Mouse (Mus musculus) liver, embryonic 14.5 days (tissue): ENCODE measurements around the gene Pmepa1.

Source experiments
- CTCF ChIP-seq: IDR thresholded peaks from 2 replicates; pipeline ENCODE4 v1.5.1; 2016; ENCODE audit warnings: antibody characterized with exemption, low read depth, control low read depth
- EP300 ChIP-seq: IDR thresholded peaks from 2 replicates; pipeline ENCODE4 v1.6.1; 2016; ENCODE audit warnings: antibody characterized with exemption, low read depth

DNA sequence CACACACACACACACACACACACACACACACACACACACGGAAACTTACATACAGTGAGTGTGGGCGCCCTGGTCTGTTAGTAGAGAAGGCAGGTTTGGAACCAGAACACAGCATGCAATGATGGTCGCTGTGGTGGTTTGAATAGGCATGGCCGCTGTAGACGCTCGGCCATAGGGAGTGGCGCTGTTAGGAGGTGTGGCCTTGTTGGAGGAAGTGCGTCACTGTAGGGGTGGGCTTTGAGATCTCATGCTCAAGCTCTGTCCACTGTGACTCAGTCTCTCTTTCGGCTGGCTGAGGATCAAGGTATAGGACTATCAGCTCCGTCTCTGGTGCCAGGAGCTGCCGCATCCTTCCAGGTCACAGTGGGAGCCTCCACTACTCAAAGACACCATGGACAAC is 14.6 kb upstream of the Pmepa1 start:
- TF ChIP-seq CTCF = no peak
- no peak for TF ChIP-seq EP300
